Mouse (Mus musculus): Measurements from ENCODE around the gene Pkp4. TPM values are rescaled to one million over a fixed set of nuclear protein-coding genes. Genes with fewer than 3 reads are reported as not detected.
"Not testable (repeated sequence)": the region's sequence is repeated elsewhere in the genome, so short reads cannot be mapped to it uniquely, and the experiment has no call there.

The Pkp4 gene
- total RNA-seq, 2 experiments from 2014 or later = 332 to 342 TPM

DNA sequence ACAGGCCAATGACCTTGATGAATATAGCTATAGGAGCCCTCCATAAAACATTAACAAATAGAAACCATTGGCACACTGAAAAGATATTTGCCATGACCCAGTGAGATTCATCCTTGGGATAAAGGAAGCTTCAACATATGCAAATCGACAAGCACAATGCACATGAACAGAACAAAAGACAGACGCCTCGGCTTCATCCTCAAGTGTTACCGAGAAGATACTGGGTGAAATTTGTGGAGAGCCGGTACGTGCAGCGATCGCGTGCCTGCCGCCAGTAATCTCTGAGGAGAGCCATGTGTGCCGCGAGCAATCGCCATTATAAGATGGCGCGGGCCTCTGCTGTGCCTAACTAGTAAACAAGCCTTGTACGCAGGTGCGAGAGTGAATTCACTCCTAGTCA, 218.2 kb downstream of the Pkp4 start:
- DNase-seq (ENCODE audit: low spot score in 2 of 2) = not testable (repeated sequence)

DNA sequence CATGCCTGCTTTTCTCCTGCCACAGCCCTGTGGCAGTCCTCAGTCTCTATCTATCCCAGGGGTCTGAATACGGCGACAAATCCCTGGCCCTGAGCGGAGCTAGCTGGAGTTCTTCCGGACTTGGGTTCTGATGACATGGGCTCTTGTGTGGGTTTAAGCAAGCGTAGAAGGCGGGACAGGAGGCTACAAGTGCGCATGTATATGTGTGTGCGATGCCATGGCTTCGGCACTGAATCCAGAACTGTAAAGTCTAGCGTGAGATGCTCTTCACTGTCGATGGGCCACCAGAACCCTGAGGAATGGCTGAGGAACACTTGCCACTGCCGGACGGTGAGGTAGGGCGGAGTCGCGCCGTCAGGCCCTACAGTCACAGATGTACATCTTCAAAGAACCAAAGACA, 222.6 kb downstream of the Pkp4 start:
- DNase-seq (ENCODE audit: low spot score in 2 of 2) = no peak

DNA sequence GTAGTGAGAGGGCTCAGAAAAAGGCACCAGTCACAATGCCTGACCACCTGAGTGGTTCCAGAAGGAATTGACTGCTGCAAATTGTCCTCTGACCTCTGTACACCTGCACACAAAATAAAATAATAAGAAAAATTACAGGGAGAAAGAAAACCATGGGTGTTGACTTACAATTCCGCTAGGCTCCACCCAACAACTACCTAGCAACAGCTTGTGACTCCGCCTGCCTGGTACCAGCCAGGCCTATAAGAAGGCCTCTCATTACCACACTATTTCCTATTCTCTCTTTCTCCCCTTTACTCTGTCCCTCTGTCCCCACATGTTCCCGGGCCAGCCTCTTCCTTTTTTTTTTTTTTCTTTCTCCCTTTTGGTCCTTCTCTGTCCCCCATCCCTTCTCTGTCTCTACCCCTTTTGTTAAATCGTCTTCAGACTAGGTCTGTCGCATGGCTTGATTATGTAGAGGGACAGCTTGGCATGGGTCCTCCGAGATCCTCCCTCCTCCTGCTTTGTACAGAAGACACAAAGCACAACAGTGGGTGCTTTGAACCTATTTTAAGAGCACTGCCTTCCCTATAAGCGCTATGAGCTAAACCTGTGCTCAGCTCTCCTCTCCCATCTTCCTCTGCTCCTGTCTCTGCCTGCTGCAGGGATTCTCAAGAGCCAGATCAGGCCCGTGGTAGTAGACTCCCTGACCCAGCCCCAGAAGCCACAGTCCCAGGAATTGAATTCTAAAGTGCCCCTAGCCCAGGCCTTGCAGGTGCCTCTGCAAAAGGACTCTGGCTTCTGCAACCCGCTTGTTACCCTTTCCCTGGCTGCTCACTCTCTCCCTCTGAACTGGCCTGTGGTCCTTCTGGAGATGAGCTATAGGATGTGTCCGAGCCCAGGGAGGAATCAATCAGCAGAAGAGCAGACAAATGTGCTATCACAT, 223.5 kb downstream of the Pkp4 start:
- no peak for DNase-seq (ENCODE audit: low spot score in 2 of 2)

DNA sequence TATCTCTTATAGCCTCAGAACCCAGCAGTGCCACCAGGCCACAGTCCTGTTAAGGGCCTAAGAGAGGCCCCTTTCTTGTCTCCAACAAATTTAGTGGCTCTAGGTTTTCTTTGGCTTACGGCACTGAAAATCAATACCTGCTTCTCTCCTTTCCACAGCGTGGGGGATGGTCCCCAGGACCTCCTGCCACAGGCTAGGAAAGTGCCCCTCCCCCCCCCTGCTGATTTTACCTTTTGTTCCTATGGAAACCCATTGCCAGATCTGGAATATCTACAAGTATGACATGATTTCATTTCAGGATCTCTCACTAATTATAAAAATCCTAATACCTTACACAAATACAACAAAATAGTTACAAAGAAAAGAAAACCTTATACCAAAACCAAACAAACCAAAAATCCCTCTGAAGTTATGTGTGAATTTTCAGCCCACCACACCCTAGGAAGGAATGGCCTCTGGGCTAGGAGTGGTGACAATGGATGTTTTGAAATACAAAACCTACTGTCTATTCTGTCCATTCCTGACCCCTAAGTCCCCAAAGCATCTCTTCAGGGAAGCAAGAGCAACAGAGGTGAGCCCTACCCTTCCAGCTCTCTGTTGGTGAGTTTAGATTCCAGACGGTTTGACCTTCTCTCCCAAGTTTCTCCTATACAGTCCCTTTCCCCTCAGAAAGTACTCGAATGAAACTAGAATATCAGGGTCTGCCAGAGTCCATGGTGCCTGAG, 224.7 kb downstream of the Pkp4 start:
- no peak for DNase-seq (ENCODE audit: low spot score in 2 of 2)

DNA sequence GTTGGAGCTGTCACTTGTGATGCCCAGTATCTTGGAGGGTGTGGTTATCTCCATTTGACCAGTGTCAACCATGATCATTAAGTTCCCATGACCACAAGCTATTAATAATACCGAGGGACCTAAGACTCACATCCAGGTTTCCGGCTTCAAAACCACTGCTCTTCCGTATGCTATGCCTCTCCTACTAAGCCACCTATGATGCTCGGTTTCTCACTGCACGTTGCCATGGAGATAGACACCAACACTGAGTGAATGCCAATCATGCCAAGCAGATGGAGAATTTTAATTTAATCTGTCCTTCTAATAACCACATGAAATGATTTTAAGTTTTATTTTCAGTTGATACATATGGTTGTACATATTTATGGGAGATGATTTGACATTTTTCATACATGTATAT, 229.3 kb downstream of the Pkp4 start:
- peak in 1 of 2 experiments; percentile 66 for DNase-seq (ENCODE audit: low spot score in 2 of 2)

DNA sequence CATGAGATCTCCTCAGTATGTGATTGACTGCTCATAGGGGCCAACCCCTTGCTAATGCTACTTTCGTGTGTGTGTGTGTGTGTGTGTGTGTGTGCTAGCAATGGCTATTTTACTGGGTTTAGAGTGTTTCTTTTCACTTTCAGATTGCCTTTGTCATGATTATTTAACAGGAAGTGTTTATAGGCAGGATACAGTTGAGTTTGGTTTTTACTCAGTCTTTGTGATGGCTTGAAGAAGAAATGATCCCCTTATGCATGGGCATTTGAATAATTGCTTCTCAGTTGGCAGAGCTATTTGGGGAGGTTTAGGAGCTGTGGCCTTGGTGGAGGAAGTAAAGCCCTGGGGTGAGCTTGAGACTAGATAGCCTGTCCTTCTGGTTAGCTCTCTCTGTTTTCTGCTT, 232.5 kb downstream of the Pkp4 start:
- no peak for DNase-seq (ENCODE audit: low spot score in 2 of 2)

DNA sequence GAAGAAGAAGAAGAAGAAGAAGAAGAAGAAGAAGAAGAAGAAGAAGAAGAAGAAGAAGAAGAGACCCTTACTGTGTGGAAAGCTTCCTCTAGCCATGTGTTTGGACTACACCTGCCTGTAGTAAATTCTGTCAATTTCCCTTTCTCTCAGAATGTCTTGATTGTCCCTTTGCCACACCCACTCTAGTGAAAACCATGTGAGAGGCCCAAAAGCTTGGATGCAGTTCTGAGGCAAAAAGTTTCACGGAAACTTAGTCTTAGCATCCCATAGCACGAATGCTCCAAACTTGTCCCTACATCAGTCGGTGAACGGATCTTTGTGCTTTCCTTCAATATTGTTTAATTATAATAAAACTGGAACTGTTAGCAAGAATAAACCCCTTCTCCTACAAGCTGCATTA, 234.0 kb downstream of the Pkp4 start:
- DNase-seq (ENCODE audit: low spot score in 2 of 2) = no peak

DNA sequence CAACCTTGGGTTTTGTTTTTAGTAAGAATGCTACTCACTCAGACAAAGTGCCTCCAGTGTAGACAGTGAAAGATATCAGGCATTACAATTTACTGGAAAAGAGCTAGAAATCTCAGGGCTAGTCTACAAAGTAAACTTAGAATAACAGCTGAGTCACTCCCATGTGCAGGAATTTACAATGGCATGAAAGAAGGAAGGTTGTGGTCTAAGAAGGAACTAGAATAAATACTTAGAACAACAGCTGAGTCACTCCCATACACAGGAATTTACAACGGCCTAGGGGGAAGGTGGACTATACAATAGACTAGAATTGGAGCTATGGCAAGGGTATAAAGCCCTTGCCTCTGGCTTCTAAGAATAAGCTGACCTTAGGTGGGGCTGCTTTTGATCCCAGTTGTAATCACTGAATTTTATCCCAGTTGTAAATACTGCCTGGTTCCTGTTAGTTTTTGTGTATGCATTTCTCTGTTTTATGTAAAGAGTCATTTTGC, 234.6 kb downstream of the Pkp4 start:
- DNase-seq (ENCODE audit: low spot score in 2 of 2) = not testable (repeated sequence)

DNA sequence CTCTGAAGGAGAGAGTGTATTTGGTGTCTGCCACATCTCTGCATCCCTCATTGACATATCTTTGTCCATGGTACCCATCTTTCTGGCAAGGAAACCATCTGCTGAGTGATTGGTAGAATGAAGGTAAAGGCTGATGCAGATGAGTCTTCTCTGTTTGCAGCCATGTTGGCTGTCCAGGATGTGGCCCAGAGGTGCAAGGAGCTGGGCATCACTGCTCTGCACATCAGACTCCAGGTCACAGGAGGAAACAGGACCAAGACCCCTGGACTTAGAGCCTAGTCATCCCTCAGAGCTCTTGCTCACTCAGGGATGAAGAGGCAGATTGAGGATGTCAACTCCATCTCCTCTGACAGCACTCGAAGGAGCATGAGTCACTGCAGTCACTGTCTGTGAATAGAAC, 235.9 kb downstream of the Pkp4 start:
- no peak for DNase-seq (ENCODE audit: low spot score in 2 of 2)

DNA sequence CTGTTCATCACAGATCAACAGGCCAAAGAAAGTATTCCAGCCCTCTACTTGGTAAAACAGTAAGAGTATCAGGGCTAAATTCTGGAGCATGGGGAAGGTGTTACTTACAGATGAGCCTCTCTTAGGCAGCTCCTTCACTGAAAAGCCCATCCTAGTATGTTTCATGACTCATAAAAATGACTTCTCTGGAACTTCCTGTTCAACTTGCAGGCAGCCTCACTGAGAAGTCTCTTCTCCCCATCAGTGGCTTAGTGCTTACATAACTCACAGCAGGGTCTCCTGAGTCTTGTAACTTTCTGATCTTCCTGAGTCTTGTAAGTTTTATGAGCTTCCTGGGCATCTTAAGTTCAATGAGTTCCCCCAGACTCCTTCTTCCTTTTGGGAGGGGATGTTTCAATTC, 236.9 kb downstream of the Pkp4 start:
- no peak for DNase-seq (ENCODE audit: low spot score in 2 of 2)

DNA sequence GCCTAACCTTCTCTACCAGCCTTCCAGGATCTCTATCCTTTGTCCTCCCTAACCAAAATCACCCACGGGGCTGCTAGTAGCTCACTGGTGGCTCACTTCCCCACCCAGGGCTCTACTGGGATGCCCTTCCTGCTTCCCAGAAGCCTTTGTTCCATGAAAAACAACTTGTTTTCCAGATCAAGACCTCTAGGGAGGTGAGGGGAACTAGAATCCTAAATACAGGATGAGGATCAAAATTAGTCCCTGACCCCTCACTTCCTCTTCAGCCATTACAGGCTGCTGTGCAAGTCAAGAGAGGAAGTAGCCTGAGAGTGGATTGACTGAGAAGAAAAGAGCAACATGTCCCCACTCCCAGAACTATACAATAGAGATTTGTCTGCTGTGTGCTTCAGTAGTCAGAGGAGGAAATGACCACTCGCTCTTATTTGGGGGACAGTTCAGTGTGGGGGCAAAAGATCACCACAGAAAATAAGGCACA, 240.3 kb downstream of the Pkp4 start:
- DNase-seq (ENCODE audit: low spot score in 2 of 2) = no peak

DNA sequence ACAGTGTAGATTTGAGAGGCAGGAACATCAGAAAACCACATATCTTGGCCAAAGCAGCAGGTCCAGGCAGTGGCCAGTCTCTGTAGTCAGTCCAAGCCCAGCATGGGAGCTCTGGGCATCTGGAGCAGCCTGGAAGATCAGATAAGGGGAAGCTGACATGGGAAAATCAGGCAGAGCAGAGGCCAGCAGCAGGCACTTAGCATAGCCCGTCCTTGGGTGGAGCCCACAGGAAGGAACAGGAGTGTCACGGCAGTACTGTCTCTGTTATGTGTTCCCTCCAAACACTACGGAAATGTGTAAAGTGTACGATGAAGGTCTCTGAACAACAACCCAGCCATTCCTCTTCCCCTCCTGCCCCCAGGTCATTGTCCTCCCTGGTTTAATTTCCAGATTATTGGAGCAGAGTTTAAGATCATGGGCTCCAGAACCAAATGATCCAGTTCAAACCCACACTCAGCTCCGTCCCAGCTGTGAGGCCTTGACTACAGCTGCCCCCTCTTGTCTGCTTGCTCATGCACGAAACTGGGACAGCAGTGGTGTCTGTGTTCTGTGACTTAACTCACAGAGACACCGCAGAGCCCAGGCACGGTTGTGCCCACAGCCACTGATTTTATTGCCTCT, 241.3 kb downstream of the Pkp4 start:
- DNase-seq (ENCODE audit: low spot score in 2 of 2) = no peak

DNA sequence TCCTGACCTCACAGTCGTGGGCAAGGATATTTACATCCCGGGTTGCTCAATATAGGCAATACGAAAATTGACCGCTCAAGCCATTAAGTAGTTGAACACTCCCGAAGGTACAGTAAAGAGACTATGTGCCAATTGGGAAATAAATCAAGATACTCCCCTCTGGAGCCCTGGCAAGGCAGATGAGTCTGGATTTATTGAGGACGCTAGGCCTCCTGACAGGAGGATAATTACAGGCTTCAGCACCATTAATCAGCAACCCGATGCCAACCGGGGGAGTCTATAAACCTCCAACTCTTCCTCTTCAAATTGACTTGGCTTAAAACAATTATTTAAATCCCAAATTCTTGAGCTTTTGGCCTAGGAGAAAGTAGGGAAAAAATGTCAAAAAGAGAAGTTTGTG, 243.4 kb downstream of the Pkp4 start:
- DNase-seq (ENCODE audit: low spot score in 2 of 2) = no peak

Other genes starting within 250 kb of the Pkp4 start
- 10 to 100 TPM; 14.6 to 15.8 TPM for gene Ccdc148, start 167 bp upstream of the Pkp4 start, total RNA-seq (2021)